Comparison of ENCODE assay signal across 22 mouse cellular contexts in genomic region chr11:109569809-109570208, GRCm38 (mm10). TPM values are rescaled to one million over a fixed set of nuclear protein-coding genes. Genes with fewer than 3 reads are reported as not detected.
DNase-seq lines count a peak whose midpoint lies in the region; ATAC-seq and TF ChIP-seq lines count a peak whose summit lies in the region.
"Had no signal": no experiment of that assay in that cellular context is flagged by ENCODE, and none has a peak within 500 bp of the region (broad histone marks: within the 10 kb centered on the region; RNA-seq: fewer than 3 reads in every experiment).

No protein-coding gene starts in this region.

- no peak overlapping the region for H3K9ac ChIP-seq in forebrain, embryonic 11.5 days (ENCODE audit: low read length)
- H3K9ac ChIP-seq: forebrain, embryonic 15.5 days; hindbrain, embryonic 15.5 days; intestine, embryonic 15.5 days; liver, postnatal 0 days had no signal

- H3K27ac ChIP-seq in layer of hippocampus, adult 2 months: no peak overlapping the region
- H3K27ac ChIP-seq in forebrain, embryonic 11.5 days (ENCODE audit: low read depth, low read length): no peak overlapping the region
- H3K27ac ChIP-seq: forebrain, embryonic 15.5 days; hindbrain, embryonic 15.5 days; intestine, embryonic 15.5 days; macrophage; stomach, postnatal 0 days had no signal

- no peaks in the 10 kb centered on the region for H3K27me3 ChIP-seq in G1E (ENCODE audit: insufficient read depth, low read length)
- no peaks in the 10 kb centered on the region for H3K27me3 ChIP-seq in myocyte (ENCODE audit: control insufficient read depth, insufficient read depth, insufficient read length)
- H3K27me3 ChIP-seq in forebrain, embryonic 11.5 days (ENCODE audit: control insufficient read depth, insufficient read depth, low read length): no peaks in the 10 kb centered on the region
- H3K27me3 ChIP-seq: forebrain, embryonic 15.5 days; hindbrain, embryonic 15.5 days; intestine, embryonic 15.5 days had no signal

- peak; percentile 34 for DNase-seq in heart, adult 8-10 months (ENCODE audit: low spot score)
- DNase-seq in heart, postnatal 25 days (ENCODE audit: low spot score): no peak
- no peak for DNase-seq in G1E (ENCODE audit: low spot score)
- peak; percentile 59 for DNase-seq in gastrocnemius, postnatal 14 days
- DNase-seq in layer of hippocampus, adult 2 months (ENCODE audit: low spot score in 2 of 2): no peak
- DNase-seq in forebrain, embryonic 11.5 days (ENCODE audit: low spot score): no peak
- DNase-seq: adrenal gland, postnatal 25 days; B cell, adult 2 months; cerebellum, adult 9-10 months; kidney, postnatal 25 days; left cerebral cortex, postnatal 4 days; liver, postnatal 0 days; thymus, adult 2 months; thymus, postnatal 4 days had no signal

- intact Hi-C loops in heart, postnatal 25 days (cut with DNase I): no loop called here
- intact Hi-C loops in gastrocnemius, postnatal 14 days (cut with DNase I; ENCODE audit: low total_unique reads): no loop called here

- H3K4me2 ChIP-seq in myocyte (ENCODE audit: low read depth): no peak overlapping the region
- no peak overlapping the region for H3K4me2 ChIP-seq in forebrain, embryonic 11.5 days (ENCODE audit: low read depth, low read length, severe bottlenecking)
- H3K4me2 ChIP-seq: forebrain, embryonic 15.5 days; hindbrain, embryonic 15.5 days; intestine, embryonic 15.5 days had no signal

- 83% methylated on average over 7 of the region's 7 CpGs for WGBS in forebrain, embryonic 11.5 days

- H3K36me3 ChIP-seq in G1E (replicated peaks) (peaks cover 18% of the 10 kb centered on the region), myocyte (ENCODE audit: control insufficient read depth, insufficient read depth) (peaks cover 6% of the 10 kb centered on the region)
- H3K36me3 ChIP-seq in forebrain, embryonic 11.5 days (ENCODE audit: control insufficient read depth, insufficient read depth, low read length): no peaks in the 10 kb centered on the region
- H3K36me3 ChIP-seq: forebrain, embryonic 15.5 days; hindbrain, embryonic 15.5 days; intestine, embryonic 15.5 days had no signal

- H3K4me3 ChIP-seq in G1E (ENCODE audit: low read depth, low read length) (no peak overlapping the region; the same call in 1 of the 2 replicates), myocyte (no peak overlapping the region)
- no peak overlapping the region for H3K4me3 ChIP-seq in layer of hippocampus, adult 2 months
- no peak overlapping the region for H3K4me3 ChIP-seq in forebrain, embryonic 11.5 days (ENCODE audit: low read depth, low read length)
- H3K4me3 ChIP-seq: forebrain, embryonic 15.5 days; hindbrain, embryonic 15.5 days; intestine, embryonic 15.5 days had no signal

- no peak overlapping the region for H3ac ChIP-seq in myocyte (ENCODE audit: control insufficient read depth, insufficient read length)

- H3K9me3 ChIP-seq in G1E (replicated peaks): no peaks in the 10 kb centered on the region
- no peaks in the 10 kb centered on the region for H3K9me3 ChIP-seq in forebrain, embryonic 11.5 days (ENCODE audit: control insufficient read depth, low read length)
- H3K9me3 ChIP-seq: forebrain, embryonic 15.5 days; hindbrain, embryonic 15.5 days; intestine, embryonic 15.5 days had no signal

- peak; percentile 70 for ATAC-seq in G1E (ENCODE audit: extremely low read depth, insufficient number of reproducible peaks, low FRiP score, poor library complexity, severe bottlenecking)
- no peak for ATAC-seq in forebrain, embryonic 11.5 days (replicated peaks; ENCODE audit: low FRiP score)
- ATAC-seq: forebrain, embryonic 15.5 days; intestine, embryonic 15.5 days; liver, postnatal 0 days; lung, postnatal 0 days; midbrain, embryonic 16.5 days had no signal

- TF ChIP-seq CTCF in G1E (IDR thresholded peaks at IDR 0.05; ENCODE audit: low read depth, low read length): no peak
- no peak for TF ChIP-seq CTCF in layer of hippocampus, adult 2 months (conservative IDR thresholded peaks at IDR 0.05)

- H3K4me1 ChIP-seq in G1E (ENCODE audit: insufficient read depth, low read depth, low read length): peaks cover 65% of the 10 kb centered on the region
- H3K4me1 ChIP-seq in forebrain, embryonic 11.5 days (replicated peaks; ENCODE audit: control insufficient read depth, insufficient read depth, low read length): no peaks in the 10 kb centered on the region
- H3K4me1 ChIP-seq: hindbrain, embryonic 15.5 days; intestine, embryonic 15.5 days had no signal

- no peak for TF ChIP-seq POLR2A in myocyte (IDR thresholded peaks at IDR 0.05; ENCODE audit: insufficient read length, low read depth)

- no peaks in the 10 kb centered on the region for H3K79me2 ChIP-seq in myocyte (ENCODE audit: control insufficient read depth, insufficient read depth)

TF ChIP-seq in myocyte, 11 proteins besides CTCF, POLR2A, EP300 and RAD21:
- TF ChIP-seq SRF (IDR thresholded peaks at IDR 0.05; ENCODE audit: control insufficient read depth, insufficient read length, low read depth) (no peak), POLR2AphosphoS2 (IDR thresholded peaks at IDR 0.05; ENCODE audit: insufficient read length, low read depth) (peak; percentile 14), MYOG (IDR thresholded peaks at IDR 0.05; ENCODE audit: control insufficient read depth in 1 of 3, insufficient read depth in 1 of 3, insufficient read length in 2 of 3, low read depth in 2 of 3) (peak in 1 of 3 experiments; percentile 19), MYOD1 (IDR thresholded peaks at IDR 0.05; ENCODE audit: control insufficient read depth in 1 of 3, insufficient read length in 2 of 3, low read depth in 2 of 3) (peak in 1 of 3 experiments; percentile 45), MAX (IDR thresholded peaks at IDR 0.05; ENCODE audit: low read depth) (no peak), TCF3 (IDR thresholded peaks at IDR 0.05; ENCODE audit: insufficient read length, low read depth) (no peak), CEBPB (IDR thresholded peaks at IDR 0.05; ENCODE audit: insufficient read depth, poor library complexity, severe bottlenecking) (no peak), USF1 (IDR thresholded peaks at IDR 0.05; ENCODE audit: low read depth) (no peak), REST (IDR thresholded peaks at IDR 0.05; ENCODE audit: insufficient read depth, insufficient read length) (no peak), TCF12 (IDR thresholded peaks at IDR 0.05; ENCODE audit: insufficient read depth, poor library complexity, severe bottlenecking) (no peak), E2F4 (IDR thresholded peaks at IDR 0.05; ENCODE audit: insufficient read depth) (no peak)
TF ChIP-seq in myocyte: peak in this region for 3.

RNA-seq across cellular contexts. Expression of gene Wipi1, which starts 42.0 kb away (rescaled TPM):
- 100 to 1,000 TPM; 110 to 141 (median 120) TPM for total RNA-seq in heart, adult 8-10 months (2022)
- total RNA-seq in heart, postnatal 25 days (2021): 100 to 1,000 TPM; 105 to 107 TPM
- total RNA-seq in G1E (2014; fragmentation: Nextera tagmentation) (14.0 and 15.0 TPM in 2 replicates), G1E (2017) (4.8 and 5.0 TPM in 2 replicates)
- polyA plus RNA-seq in G1E (2012) (12.6 and 15.4 TPM in 2 replicates), myocyte (2012; fragmentation: generic; extraction: Trizol) (71.9 TPM)
- total RNA-seq in gastrocnemius, postnatal 14 days (2021): 10 to 100 TPM; 59.7 to 62.2 TPM
- total RNA-seq in layer of hippocampus, adult 2 months (2021): 10 to 100 TPM; 21.6 to 22.2 TPM
- 11.1 and 14.7 TPM in 2 replicates for polyA plus RNA-seq in forebrain, embryonic 11.5 days (2014; fragmentation: Nextera tagmentation; extraction: Ambion mirVana)

Comparison
In these comparisons a context has a peak if more than half of its experiments do, and no peak if none do; other contexts are left out.
1. DNase-seq: peak in heart, adult 8-10 months (single experiment) and gastrocnemius, postnatal 14 days (single experiment); none in heart, postnatal 25 days (single experiment), G1E (single experiment), layer of hippocampus, adult 2 months (0 of 2) and forebrain, embryonic 11.5 days (single experiment).